8 mouse cellular contexts compared by ENCODE assay signal in the genomic region with DNA sequence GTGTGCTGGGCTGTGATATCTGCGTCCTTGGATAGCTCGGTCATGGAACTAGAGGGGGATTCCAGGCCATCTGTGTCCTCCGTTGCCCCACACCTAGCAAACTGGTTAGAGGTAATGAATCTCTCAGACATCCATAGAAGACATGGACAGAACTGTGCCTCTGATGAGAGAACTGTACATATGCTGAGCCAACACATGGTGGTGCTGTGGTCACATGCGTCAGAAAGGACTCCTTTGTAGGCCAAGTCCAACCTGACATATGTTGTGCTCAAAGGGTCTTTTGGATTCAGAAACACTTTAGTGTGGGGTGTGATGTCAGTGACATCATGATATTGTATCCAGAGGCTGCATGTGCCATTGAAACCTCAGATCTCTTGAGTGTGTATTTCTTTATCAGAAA. TPM values are rescaled to one million over a fixed set of nuclear protein-coding genes. Genes with fewer than 3 reads are reported as not detected.
DNase-seq lines count a peak whose midpoint lies in the region; ATAC-seq and TF ChIP-seq lines count a peak whose summit lies in the region.

No protein-coding gene starts in this region.

- no peaks in the 10 kb centered on the region for H3K4me1 ChIP-seq in forebrain, postnatal 0 days (ENCODE audit: insufficient read depth)
- H3K4me1 ChIP-seq in liver, embryonic 11.5 days (replicated peaks; ENCODE audit: control insufficient read depth, insufficient read depth, low read length): no peaks in the 10 kb centered on the region

- no peak overlapping the region for H3K4me2 ChIP-seq in forebrain, postnatal 0 days (ENCODE audit: low read depth)
- H3K4me2 ChIP-seq in liver, embryonic 11.5 days: no peak overlapping the region

- peak; percentile 92 for ATAC-seq in forebrain, postnatal 0 days
- ATAC-seq in liver, embryonic 11.5 days (replicated peaks; ENCODE audit: low FRiP score): peak; percentile 57; the same call in 1 of the 2 replicates

- no peak overlapping the region for H3K9ac ChIP-seq in forebrain, postnatal 0 days
- no peak overlapping the region for H3K9ac ChIP-seq in liver, embryonic 11.5 days (ENCODE audit: low read depth, low read length)

- H3K36me3 ChIP-seq in forebrain, postnatal 0 days (ENCODE audit: insufficient read depth): no peaks in the 10 kb centered on the region
- H3K36me3 ChIP-seq in liver, embryonic 11.5 days (ENCODE audit: control insufficient read depth, insufficient read depth, low read length): no peaks in the 10 kb centered on the region

- no peak overlapping the region for H3K27ac ChIP-seq in forebrain, postnatal 0 days (ENCODE audit: low read depth, low read length)
- H3K27ac ChIP-seq in liver, embryonic 11.5 days (ENCODE audit: low read depth, low read length): no peak overlapping the region

- 68% methylated on average over 4 of the region's 4 CpGs for WGBS in forebrain, postnatal 0 days
- 63% methylated on average over 4 of the region's 4 CpGs for WGBS in liver, embryonic 11.5 days

- H3K9me3 ChIP-seq in forebrain, postnatal 0 days (ENCODE audit: low read length): no peaks in the 10 kb centered on the region
- H3K9me3 ChIP-seq in liver, embryonic 11.5 days (ENCODE audit: control insufficient read depth, low read length): no peaks in the 10 kb centered on the region

- no peak overlapping the region for H3K4me3 ChIP-seq in forebrain, postnatal 0 days (ENCODE audit: low read depth, low read length)
- H3K4me3 ChIP-seq in liver, embryonic 11.5 days (ENCODE audit: low read depth, low read length): no peak overlapping the region

- peak; percentile 37 to 43 for DNase-seq in left cerebral cortex, adult 18-20 months (ENCODE audit: low spot score in 2 of 2)
- no peak for DNase-seq in left cerebral cortex, adult 11 months (ENCODE audit: low spot score)
- peak; percentile 45 for DNase-seq in brain, embryonic 18.5 days (ENCODE audit: low read depth, low spot score)
- DNase-seq in forebrain, postnatal 0 days: peak; percentile 79
- DNase-seq in kidney, adult 11 months: peak; percentile 4
- no peak for DNase-seq in liver, embryonic 11.5 days (ENCODE audit: low spot score)
- peak; percentile 85 for DNase-seq in naive thymus-derived CD4-positive, alpha-beta T cell, adult 2 months (ENCODE audit: low read depth)
- peak; percentile 77 for DNase-seq in thymus, postnatal 0 days (ENCODE audit: low spot score)

- TF ChIP-seq CTCF in forebrain, postnatal 0 days (IDR thresholded peaks at IDR 0.05; ENCODE audit: low read depth): peak; percentile 88

- H3K27me3 ChIP-seq in forebrain, postnatal 0 days (ENCODE audit: insufficient read depth, low read length): no peaks in the 10 kb centered on the region
- H3K27me3 ChIP-seq in liver, embryonic 11.5 days (replicated peaks; ENCODE audit: control insufficient read depth, insufficient read depth, low read length): no peaks in the 10 kb centered on the region

RNA-seq across cellular contexts. Expression of a gene that starts 19.4 kb away (rescaled TPM):
- total RNA-seq in left cerebral cortex, adult 18-20 months (2021): 1 to 10 TPM; 1.3 to 1.9 TPM
- total RNA-seq in forebrain, postnatal 0 days (2014; rRNA removed): 2.7 and 6.9 TPM in 2 replicates
- polyA plus RNA-seq in forebrain, postnatal 0 days (2015; fragmentation: Nextera tagmentation; extraction: Ambion mirVana): 7.0 and 9.2 TPM in 2 replicates
- 0.66 and 0.84 TPM in 2 replicates for polyA plus RNA-seq in liver, embryonic 11.5 days (2014; fragmentation: Nextera tagmentation; extraction: Ambion mirVana)
- polyA plus RNA-seq in thymus, postnatal 0 days (2015; fragmentation: Nextera tagmentation; extraction: Ambion mirVana): 6.2 and 7.4 TPM in 2 replicates

Comparison
In these comparisons a context has a peak if more than half of its experiments do, and no peak if none do; other contexts are left out.
1. DNase-seq: peak in left cerebral cortex, adult 18-20 months (2 of 2), brain, embryonic 18.5 days (single experiment), forebrain, postnatal 0 days (single experiment), kidney, adult 11 months (single experiment), naive thymus-derived CD4-positive, alpha-beta T cell, adult 2 months (single experiment) and thymus, postnatal 0 days (single experiment); none in left cerebral cortex, adult 11 months (single experiment) and liver, embryonic 11.5 days (single experiment).